Mouse (Mus musculus) cerebellum, adult 11 months (tissue): ENCODE results near the gene Gpsm3.
A peak's percentile ranks its signal among the peaks of the same experiment; 100 is the strongest.

Experiments
- DNase-seq: peaks from one replicate; pipeline ENCODE4 v3.0.0; 2022

The Gpsm3 gene

GRCm38 (mm10) chr17:34604511-34605237 is 15.1 kb downstream of the Gpsm3 start:
- no peak for DNase-seq

- DNase-seq = peak; percentile 96
Observed at GRCm38 (mm10) chr17:34605609-34606008, 16.0 kb downstream of the Gpsm3 start.

GRCm38 (mm10) chr17:34606186-34607039 is 16.8 kb downstream of the Gpsm3 start:
- peak; percentile 48 for DNase-seq

- no peak for DNase-seq
Observed at GRCm38 (mm10) chr17:34607997-34608396, 18.4 kb downstream of the Gpsm3 start.

- no peak for DNase-seq
Observed at GRCm38 (mm10) chr17:34611050-34611449, 21.4 kb downstream of the Gpsm3 start.

GRCm38 (mm10) chr17:34613054-34613645 is 23.5 kb downstream of the Gpsm3 start:
- DNase-seq = no peak

GRCm38 (mm10) chr17:34613830-34614229 is 24.2 kb downstream of the Gpsm3 start:
- no peak for DNase-seq

GRCm38 (mm10) chr17:34615871-34616270 is 26.3 kb downstream of the Gpsm3 start, which contains the start of gene Egfl8:
Gene Egfl8, minus strand, starts transcription at chr17:34615971.
- no peak for DNase-seq

- DNase-seq = peak; percentile 58
Observed at GRCm38 (mm10) chr17:34618999-34619398, 29.4 kb downstream of the Gpsm3 start.

- no peak for DNase-seq
Observed at GRCm38 (mm10) chr17:34621006-34621405, 31.4 kb downstream of the Gpsm3 start.

GRCm38 (mm10) chr17:34623161-34623560 is 33.6 kb downstream of the Gpsm3 start:
- no peak for DNase-seq

GRCm38 (mm10) chr17:34624981-34625380 is 35.4 kb downstream of the Gpsm3 start:
- no peak for DNase-seq

GRCm38 (mm10) chr17:34626062-34626772 is 36.6 kb downstream of the Gpsm3 start:
- DNase-seq = no peak

- DNase-seq = peak; percentile 43
Observed at GRCm38 (mm10) chr17:34626773-34627092, 37.1 kb downstream of the Gpsm3 start.

GRCm38 (mm10) chr17:34627093-34627942 is 37.7 kb downstream of the Gpsm3 start:
- DNase-seq = peak; percentile 84

GRCm38 (mm10) chr17:34627943-34628643 is 38.5 kb downstream of the Gpsm3 start, which contains the start of gene Ppt2:
Gene Ppt2, minus strand, starts transcription at chr17:34628510.
- DNase-seq = peak; percentile 79

- DNase-seq = no peak
Observed at GRCm38 (mm10) chr17:34628644-34628967, 39.0 kb downstream of the Gpsm3 start.

- DNase-seq = peak; percentile 59
Observed at GRCm38 (mm10) chr17:34629221-34629751, 39.7 kb downstream of the Gpsm3 start, which contains the start of gene Prrt1. Gene Prrt1, plus strand, starts transcription at chr17:34629533.

GRCm38 (mm10) chr17:34629796-34630603 is 40.4 kb downstream of the Gpsm3 start:
- peak; percentile 61 for DNase-seq

- DNase-seq = peak; percentile 60
Observed at GRCm38 (mm10) chr17:34630761-34631301, 41.2 kb downstream of the Gpsm3 start.
